Mouse (Mus musculus) cerebellum, adult 18-20 months (tissue): ENCODE measurements around the gene Tecpr1.

ENCODE experiments used
- DNase-seq, 2 experiments: peaks; one replicate each; pipeline ENCODE4 v3.0.0; 2021

Gene Tecpr1

DNA sequence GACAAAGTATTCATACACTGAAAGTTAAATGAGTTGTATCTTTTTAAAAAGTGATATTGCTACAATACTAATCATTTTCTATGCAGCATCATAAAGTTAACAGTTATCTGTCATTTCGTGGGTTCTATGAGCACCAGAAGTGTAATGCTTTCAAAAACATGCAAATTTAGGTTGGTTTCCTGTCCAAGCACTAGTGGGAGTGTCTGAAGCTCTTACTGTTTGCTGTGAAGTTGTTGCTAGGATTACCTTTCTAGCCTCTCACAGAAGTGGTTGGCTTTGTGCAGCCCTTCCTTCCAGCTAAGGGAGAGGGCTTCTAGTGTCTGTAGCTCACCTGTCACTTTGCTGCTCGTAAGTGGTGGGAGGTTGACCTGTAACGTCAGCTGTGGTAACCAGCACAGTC, 57.7 kb downstream of the Tecpr1 start:
- no peak for DNase-seq

DNA sequence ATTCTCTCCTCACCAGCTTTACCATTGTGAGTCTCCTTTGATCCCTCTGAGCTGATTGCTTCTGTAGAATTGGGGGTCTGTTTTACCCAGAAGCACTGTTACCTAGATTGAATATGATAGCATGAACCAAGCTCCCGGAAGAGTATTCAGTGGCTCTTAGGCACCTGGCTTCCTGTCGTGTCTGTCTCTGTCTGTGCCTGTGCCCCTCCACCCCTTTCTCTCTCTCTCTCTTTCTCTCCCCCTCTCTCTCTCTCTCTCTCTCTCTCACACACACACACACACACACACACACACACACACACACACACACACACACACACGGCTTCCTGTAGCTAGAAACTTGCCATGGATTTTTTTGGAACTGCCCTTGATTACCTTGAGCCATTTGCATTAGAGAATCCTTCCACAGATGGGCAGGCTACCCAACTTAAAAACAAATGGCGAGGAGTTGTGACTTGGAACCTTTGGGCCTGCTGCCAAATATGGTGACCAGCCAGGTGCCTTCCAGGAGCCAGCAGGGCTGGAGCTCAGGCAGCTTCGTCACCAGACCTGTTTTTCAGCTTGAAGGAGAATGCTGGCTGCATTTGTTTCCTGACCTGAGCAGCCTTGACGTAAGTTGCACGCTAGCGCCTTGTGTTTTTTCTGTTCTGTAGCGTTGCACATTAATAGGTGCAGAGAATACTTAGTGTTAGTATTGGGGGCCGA, 60.5 kb downstream of the Tecpr1 start:
- DNase-seq, result peak; percentile 79 to 84

DNA sequence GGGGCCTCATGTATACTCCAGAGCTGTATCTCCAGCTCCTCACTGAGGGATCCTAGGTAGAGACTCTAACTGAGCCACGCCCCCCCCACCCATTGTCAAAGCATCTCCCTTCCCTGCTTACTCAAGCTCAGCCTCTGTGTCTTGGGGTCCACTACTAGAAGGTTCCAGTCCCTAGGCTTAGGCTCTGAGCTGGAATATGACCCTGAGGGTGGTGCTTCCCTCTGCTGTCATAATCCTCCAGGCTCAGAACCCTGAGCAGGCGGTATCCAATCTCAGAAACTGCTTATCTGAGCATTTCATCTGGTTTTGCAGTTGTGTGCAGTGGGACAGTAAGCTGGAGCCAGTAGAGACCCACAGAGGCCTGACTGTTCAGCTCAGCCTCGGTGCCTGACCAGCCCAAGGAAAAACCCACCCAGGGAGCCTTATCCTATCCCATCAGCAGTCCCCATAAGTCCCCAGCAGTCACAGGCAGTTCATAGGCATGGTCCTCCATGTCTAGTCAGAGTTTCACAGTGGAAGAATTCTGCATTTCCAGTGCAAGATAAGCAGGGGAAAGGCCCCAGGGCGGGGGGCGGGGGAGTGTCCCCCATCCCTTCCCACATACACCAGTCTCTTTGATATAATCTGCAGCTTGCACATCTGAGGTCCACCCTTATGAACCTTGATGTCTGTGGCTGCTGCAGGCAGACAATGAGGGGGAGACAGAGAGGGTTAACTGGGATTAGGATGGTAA, 61.2 kb downstream of the Tecpr1 start:
- no peak for DNase-seq

DNA sequence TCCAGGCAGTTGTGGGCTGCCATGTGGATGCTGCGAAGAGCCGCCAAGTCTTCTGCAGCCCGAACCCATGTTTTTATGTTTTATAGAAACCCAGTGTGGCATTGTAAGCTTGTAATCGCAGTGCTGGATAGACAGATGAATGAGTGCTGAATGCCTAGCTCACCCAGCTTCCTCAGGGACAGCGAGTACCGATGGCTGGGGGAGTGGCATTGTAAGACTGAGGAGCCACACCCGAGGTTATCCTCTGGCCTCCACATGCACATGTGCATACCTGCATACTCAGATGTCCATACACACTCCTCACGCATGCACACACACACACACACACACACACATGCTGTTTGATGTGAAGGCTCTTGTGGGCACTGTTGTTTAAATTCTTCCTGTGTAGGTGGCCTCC, 64.3 kb downstream of the Tecpr1 start:
- no peak for DNase-seq

GRCm38 (mm10) chr5:144158604-144159003, 64.8 kb downstream of the Tecpr1 start:
- DNase-seq, result peak; percentile 50 to 52

DNA sequence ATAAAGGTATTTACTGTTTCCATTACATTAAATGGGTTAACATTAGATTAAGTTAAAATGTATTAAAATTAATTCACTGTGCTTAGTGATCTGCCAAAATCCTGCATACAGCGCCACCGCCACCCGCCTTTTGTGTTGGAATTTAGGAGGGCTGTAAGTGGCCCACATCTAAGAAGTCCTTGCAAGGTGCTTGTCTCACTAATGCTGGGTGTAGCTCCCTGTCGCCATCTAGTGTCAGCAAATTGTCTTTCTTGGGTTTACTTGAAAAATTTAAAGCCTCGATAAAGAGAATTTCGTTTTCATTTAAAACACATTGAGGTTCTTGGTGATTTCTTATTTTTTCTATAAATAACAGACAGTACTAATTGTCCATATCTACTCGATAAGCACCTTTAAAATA, 68.9 kb downstream of the Tecpr1 start:
- DNase-seq, result peak; percentile 78

GRCm38 (mm10) chr5:144151270-144151669, 72.1 kb downstream of the Tecpr1 start:
- DNase-seq, result no peak

GRCm38 (mm10) chr5:144149530-144149929, 73.9 kb downstream of the Tecpr1 start:
- DNase-seq, result no peak

DNA sequence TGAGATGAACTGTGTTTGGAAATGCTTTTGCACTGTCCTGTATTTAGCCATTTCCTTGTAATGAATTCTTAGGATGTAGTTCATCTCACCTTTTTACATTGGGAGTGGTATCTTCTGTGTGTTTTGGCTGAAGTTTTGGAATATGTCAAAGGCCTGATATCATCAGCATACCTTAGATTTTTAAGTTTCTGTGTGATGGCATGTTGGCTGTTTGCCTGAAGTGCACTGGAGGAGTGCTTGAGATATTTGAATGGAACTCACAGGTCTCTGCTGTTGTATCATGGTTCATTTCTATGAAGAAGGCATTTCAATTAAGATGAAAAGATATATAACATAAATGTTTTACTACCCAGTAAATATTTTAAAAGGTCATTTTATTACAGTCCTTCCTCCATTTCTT, 76.5 kb downstream of the Tecpr1 start:
- DNase-seq, result no peak
